Mouse (Mus musculus): Measurements from ENCODE around the gene Avpi1. TPM values are rescaled to one million over a fixed set of nuclear protein-coding genes. Genes with fewer than 3 reads are reported as not detected.

Gene Avpi1
- total RNA-seq, 2 experiments from 2014 or later: 16.0 to 18.4 TPM

DNA sequence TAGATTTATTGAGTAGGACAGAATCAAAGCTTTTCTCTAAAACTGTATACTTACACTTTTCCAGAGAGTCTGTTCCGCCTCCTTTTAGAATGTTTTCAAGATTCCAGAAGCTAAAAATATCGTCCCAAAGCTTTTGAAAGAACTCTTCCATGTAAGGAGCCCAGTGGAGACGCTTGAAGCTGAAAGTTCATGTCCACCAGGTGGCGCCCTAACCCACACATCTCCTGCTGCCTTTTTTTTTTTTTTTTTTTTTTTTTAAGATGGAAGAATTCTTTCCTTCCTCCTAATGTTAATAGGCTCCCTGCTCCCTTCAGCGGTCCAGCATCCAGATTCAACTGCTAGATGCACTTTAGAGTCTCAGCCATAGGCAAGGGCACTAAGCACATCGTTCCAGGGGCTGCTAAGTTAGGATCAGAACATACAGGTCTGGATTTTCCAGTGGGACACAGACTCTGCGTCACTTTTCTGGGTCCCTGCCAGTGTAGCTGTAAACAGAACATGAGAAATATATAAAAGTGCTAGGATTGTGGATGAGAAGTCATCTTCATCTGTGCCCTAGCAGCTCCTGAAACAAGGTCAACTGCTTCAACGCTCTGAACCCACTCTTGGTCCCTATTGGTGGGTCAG, 15.8 kb upstream of the Avpi1 start:
- peak; percentile 64 to 68 for DNase-seq

GRCm38 (mm10) chr19:42144067-42144466, 15.2 kb upstream of the Avpi1 start:
- no peak for DNase-seq

GRCm38 (mm10) chr19:42142757-42143156, 13.9 kb upstream of the Avpi1 start:
- no peak for DNase-seq

DNA sequence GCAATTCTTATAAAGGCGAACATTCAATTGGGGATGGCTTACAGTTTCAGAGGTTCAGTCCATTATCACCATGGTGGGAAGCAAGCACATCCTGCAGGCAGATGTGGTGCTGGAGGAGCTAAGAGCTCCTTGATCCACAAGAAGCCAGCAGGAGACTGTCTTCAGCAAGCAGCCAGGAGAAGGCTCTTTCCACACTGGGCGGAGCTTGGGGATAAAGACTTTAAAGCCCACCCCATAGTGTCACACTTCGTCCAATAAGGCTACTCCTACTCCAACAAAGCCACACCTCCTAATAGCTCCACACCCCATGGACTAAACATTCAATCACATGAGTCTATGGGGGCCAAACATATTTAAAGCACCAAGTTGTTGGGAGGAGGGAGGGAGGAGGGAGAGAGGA, 13.1 kb upstream of the Avpi1 start:
- no peak for DNase-seq

DNA sequence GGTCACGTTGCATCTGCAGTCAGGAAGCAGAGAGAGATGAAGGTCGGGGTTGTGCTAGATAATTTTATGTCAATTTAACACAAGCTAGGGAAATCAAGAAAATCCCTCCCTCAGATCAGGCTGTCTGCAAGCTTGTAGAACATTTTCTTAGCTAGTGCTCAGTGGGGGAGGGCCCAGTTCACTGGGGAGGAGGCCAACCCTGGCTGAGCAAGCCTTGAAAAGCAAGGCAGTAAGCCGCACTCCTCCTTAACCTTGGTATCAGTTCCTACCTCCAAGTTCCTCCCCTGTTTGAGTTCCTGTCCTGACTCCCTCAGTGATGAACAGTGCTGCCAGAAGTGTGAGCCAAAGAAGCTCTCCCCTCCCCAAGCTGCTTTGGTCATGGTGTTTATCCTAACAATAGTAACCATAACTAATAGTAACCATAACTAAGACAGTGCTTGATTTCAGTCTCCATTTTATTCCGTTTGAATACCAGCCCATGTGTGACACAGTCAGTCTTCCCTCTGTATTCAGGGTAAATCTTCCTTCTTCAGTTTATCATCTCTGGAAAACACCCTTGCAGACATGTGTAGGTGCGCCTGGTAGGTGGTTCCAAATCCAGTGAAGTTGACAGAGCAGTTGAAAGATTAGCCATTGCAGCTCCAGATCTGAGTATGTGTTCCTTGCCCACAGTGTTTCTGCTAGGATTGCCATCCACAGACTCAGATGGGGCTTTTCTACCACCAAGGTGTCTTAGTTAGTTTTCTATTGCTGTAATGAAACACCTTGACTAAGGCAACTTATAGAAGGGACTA, 11.1 kb upstream of the Avpi1 start:
- DNase-seq: no peak

GRCm38 (mm10) chr19:42138517-42139285, 9.8 kb upstream of the Avpi1 start:
- DNase-seq: no peak

DNA sequence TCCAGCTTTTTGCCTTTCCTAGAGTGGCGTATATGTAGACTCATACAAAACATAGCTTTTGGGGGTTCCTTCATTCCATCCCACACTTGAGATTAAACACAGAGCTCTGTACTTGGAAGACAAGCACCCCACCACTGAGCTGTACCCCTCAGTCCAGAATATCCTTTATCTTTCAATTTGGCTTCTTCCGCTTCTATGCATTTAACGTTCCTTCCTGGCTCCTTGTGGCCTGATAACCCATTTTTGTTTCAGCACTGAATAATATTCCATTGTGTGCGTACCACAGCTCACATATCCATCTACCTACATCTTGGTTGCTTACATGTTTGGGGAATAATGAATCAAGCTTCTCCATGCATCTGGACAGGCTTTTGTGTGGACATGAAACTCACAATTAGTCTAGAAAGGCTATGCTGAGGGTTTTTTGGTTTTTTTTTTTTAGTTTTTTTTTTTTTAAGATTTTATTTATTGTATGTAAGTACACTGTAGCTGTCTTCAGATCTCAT, 8.4 kb upstream of the Avpi1 start:
- DNase-seq: no peak

GRCm38 (mm10) chr19:42136126-42136525, 7.3 kb upstream of the Avpi1 start:
- DNase-seq: no peak

DNA sequence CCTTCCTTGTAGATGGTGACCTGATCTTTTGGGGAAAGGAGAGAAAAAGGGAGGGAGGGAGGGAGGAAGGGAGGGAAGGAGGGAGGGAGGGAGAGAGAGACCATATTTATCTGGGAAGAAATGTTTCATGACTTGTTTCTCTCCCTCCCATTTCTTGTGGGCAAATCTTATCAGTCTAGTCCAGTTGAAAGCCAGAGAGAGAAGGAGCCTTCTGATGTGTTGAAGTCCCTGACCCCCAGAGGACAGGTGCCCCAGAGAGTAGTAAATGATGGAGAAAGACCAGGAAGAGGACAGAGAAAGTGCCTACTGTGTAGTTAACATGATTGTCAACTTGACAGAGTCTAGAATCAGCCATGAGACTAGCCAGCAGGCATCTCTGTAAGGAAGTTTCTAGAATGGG, 6.2 kb upstream of the Avpi1 start:
- no peak for DNase-seq

DNA sequence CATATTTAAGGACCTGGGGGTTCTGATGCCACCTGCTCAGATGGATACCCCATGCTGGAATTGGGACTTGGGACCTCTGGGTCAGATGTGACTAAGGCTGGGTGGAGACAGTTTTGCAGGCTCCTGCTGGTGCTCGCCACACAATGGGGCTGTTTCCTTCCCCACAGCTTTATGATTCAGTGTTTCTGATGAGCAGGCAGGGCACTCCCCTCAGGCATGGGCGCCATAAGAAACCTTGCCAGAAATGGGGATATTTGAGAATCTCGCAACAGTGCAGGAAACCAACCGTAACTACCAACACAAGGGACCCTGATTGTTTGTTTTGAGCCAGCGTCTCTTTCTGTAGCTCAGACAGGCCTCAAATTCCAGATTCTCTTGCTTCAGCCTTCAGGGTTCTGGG, 2.2 kb upstream of the Avpi1 start:
- no peak for DNase-seq

DNA sequence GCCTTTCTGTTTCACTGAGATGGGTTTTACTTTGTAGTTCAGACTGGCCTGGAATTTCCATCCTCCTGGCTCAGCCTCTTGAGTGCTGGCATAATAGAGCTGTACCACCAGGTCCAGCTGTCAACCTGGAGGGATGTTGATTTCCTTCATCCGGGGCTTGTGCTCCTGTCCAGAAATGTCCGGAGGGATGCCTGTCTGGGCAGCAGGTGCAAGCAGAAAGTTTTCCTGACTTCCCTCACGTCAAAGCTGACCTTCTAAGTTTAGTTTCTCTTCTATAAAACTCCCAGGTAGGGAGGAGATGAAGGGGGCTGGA, 1.4 kb upstream of the Avpi1 start:
- no peak for DNase-seq

DNA sequence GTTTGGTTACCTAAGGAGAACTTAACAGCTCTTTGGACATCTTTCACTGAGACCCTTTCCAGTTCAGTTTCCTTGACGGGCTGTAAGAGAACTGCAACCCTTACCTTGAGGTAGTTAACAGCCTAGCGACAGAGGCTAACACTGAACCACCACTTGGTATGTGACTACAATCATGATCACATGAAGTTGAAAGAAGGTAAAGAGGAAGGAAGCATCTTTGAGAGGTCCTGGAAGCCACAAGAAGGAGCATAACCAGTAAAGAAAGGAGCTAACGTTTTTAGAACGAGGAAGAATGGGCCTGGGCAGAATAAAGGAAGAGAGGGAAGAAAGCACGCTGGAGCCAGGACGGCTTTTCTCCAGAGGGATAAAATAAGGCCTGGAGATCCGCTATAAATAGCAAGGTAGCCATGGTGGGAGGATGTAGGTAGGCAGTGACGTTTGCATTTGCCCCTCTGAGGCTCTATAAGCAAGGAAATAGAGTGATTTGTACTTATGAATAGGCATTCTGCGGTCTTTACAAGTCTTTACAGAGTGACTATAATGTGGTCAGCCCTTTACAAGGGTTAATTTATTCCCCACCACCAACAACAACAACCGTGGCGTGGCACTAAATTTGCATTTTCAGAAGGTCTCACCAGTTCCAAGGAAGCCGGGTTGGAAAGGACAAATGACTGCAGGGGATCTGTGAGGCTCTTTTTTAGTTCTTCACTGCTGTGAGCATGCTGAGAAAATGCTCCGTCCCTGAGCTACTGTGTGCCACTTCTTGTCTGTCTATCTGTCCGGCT, 842 bp upstream of the Avpi1 start:
- DNase-seq: no peak

DNA sequence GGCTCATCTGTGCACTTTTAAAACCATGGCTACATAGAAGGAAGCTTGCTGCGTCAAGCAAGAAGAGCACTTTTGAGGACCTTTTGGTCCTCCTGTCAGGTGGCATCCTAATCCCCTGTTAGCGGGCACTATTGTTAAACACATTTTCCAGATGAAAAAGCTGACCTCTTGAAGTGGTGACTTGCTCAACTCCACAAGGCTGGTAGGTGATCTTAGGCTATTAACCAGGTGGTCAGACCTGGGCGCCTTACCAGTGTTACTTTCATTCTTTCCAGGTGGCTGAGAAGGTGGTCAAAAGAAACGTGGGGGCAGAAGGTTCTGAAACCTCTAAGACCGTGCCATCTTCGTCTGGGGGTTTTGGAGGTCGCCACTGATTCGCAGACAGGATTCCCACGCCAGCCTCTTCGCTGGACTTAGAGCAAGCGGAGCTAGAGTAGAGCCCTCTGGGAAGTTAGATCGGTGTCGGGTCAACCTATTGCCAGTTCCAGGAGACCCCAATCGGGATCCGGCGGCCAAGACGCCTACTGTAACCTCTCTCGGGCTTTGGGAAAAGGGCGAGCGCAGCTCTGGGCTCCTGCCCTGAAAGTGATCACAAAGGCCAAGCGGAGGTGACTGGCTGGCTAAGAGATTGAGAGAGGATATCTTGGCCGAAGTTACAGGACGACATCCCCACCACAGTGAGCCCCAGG, 663 bp downstream of the Avpi1 start:
- DNase-seq: no peak

- DNase-seq: no peak
These were observed 1.8 kb downstream of the Avpi1 start for GRCm38 (mm10) chr19:42127024-42127423.

DNA sequence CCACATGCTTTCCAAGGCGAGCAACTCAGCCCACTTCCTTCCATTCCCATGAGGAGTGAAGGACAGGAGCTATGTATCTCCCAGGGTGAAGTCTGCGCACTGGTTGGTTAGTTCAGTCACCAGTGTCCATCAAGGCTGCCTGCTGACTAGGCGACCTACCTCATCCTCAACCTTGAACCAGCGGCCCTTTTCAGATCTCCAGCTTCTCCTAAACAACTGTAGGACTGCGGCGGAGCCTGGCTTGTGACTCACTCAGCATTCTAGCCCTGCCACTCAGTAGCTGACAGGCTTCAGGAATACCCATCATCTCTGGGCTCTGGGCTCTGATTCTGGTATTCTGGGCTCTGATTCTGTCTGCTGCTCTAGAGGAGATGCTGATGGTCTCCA, 2.6 kb downstream of the Avpi1 start:
- DNase-seq: no peak

DNA sequence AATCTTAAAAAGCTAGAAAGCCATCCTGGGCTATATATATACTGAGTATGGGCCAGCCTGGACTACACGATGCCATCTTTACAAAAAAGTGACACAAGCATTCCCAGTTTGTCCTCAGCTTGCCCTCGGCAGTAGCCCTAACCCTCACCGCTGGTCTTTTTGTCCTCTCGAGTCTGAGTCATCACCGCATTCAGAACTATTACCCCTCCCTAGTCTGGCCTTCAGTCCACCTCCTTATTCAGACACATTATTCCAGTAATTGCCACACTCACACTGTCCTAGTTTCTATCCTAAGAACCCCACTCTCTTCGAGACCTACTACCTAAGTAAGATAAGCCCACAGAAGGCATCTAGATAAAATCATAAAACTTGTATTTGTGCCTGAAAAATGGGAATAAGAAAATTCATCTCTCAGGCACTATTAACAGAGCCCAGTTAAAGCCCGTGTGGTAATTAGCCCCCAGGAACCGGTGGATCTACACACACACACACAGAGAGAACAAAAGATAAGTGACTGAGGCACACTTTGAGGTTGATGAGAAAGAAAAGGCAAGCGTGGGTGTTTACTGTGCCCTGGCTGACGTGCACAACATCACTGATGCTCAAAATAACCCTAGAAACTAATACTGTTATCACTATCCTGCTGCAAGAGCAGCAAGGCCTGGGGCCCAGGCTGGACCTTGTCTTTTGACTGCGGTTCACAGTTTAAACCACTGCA, 3.2 kb downstream of the Avpi1 start:
- no peak for DNase-seq

GRCm38 (mm10) chr19:42124684-42125083, 4.2 kb downstream of the Avpi1 start:
- DNase-seq: no peak

GRCm38 (mm10) chr19:42120451-42120850, 8.4 kb downstream of the Avpi1 start:
- DNase-seq: no peak

DNA sequence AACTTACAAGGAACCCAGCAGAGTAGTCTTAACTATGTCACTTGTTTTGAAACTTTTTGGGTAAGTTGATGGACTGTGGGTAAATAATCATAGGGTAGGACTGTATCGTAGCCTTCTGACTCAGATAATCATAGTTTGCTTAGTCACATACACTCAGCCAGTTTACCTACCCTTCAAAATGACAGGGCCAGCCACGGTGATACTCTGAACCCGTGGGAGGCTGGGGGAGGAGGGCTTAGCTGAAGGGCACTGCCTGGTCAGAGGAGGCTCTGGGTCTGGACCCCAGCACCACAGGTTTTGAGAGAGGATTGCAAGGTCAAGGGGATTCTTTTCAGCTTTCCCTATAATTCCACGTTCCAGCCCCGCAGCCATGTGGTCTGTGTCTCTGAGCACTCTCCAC, 10.3 kb downstream of the Avpi1 start:
- no peak for DNase-seq

- DNase-seq: no peak
These were observed 10.7 kb downstream of the Avpi1 start for GRCm38 (mm10) chr19:42118142-42118541.

DNA sequence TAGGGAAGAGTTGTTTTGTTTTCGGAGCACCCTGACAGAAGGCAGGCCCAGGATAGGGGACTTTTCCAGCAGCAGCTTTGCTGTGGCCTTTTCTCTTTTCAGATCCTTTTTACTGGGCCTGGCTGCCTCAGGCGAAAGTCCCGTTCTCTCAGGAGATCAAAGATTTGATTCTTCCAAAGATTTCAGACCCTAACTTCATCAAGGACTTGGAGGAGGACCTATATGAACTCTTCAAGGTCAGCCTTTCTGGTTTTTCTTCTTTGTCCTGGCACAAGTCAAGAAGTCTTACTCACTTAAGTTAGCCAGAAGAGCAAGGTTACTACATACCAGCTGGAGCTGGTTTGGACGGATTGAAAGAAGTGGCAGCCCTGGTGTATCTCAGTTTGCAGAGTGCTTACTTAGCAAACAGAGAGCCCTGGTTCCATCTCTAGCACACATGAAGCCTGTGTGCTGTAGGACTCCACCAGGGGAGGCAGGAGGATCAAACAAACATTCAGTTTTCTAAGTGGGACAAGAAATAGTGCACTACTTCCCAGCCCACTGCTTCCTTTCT, 13.0 kb downstream of the Avpi1 start:
- no peak for DNase-seq

All from layer of hippocampus, postnatal 36 days (tissue).